Mouse (Mus musculus) lung, postnatal 0 days (tissue): ENCODE data around the gene Nol12.

Experiments
- CTCF ChIP-seq: IDR thresholded peaks from 2 replicates; pipeline ENCODE4 v1.5.1; 2016; ENCODE audit warnings: antibody characterized with exemption, mild to moderate bottlenecking
- EP300 ChIP-seq: IDR thresholded peaks from 2 replicates; pipeline ENCODE4 v1.6.1; 2016; ENCODE audit warnings: antibody characterized with exemption, mild to moderate bottlenecking, control low read depth

- TF ChIP-seq CTCF (no peak), EP300 (no peak)
These were observed 55.3 kb downstream of the Nol12 start for GRCm38 (mm10) chr15:78990093-78990463.
